Mouse (Mus musculus) neural tube, embryonic 10.5 days (tissue): Measurements from ENCODE around the gene Cmklr1.

Source experiments
- DNase-seq: peaks from one replicate; pipeline ENCODE4 v3.0.0-alpha.2; 2017; ENCODE audit warnings: low spot score; ENCODE audit errors: extremely low spot score

Cmklr1 gene

DNA sequence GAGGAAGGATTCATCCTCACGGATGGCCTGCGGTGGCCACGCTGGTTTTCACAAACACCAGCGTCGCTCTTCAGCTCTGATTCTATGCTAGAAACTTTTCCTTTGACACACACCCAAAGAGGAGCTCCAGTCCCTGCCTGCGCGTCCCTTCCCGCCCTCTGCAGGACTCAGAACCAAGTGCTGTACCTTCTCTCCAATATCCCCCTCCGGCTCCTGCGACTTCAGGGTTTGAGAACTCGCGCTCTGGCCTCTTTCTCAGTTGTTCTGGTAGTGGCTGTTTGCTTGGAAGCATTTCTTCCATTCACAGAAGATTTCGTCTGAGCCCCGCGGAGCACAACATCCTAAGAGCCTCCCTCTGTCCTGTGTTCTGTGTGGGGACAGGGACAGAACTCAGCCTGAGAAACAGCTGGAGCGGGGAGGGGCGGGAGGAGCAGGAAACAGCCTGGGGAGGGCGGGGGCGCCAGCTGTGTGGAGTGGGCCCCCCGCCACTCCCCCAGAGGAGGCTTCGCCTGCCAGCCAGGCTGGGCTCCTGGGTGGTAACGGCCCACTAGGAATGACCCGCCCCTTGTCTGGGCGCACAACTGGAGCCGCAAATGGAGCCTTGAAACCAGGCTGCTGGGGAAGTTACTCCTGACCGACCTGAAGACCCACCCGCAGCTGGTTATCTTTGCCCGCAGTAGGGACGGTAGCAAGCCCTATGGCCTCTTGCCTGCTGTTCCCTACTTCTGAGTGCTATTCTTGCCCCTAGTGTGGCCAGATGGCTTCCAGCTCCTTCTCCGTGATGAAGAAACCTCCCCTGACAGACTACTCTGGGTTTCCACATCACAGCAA lies at the start of gene Cmklr1:
Cmklr1 (minus strand) TSS at position 392 of the 831 bp plus-strand sequence.
- peak; percentile 36 for DNase-seq

DNA sequence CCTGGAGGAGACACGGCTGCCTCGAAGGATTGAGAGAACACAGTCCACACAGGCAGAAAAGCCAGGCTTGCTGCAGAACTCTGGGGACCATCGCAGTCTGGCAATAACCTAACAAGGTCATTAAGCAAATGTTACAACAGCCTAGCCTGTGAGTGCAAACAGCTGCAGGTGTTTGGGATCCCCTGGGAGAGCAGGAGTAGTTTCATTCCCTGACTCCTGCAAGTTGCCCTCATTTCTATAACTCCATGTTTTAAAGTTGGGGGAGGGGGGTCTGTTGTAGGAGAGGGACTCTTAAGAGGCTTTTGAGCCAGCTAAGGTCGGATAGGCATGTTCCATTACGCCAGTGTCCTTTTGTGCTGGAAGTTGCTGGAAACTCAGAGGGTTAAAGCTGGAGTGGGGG lies 44.2 kb upstream of the Cmklr1 start:
- no peak for DNase-seq

DNA sequence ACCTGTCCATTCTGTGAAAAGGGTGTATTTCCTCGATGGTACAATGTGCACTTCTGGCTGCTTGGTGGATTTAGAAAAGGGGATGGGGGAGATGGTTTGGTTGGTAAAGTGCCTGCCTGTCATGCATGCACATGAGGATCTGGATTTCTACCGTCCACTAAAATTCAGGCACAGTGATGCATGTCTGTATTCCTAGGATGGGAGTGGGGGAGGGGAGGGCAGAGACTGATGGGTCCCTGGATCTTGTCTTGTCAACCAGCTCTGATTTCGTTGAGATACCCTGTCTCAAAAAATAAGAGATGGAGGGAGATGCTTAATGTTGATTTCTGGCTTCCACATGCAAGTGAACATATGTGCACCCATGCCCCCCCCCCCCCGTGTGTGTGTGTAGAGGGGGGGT lies 43.8 kb upstream of the Cmklr1 start:
- DNase-seq = no peak

- DNase-seq = no peak
These were observed 43.0 kb upstream of the Cmklr1 start for GRCm38 (mm10) chr5:113693196-113693755.

GRCm38 (mm10) chr5:113690866-113691265 lies 40.6 kb upstream of the Cmklr1 start:
- no peak for DNase-seq

DNA sequence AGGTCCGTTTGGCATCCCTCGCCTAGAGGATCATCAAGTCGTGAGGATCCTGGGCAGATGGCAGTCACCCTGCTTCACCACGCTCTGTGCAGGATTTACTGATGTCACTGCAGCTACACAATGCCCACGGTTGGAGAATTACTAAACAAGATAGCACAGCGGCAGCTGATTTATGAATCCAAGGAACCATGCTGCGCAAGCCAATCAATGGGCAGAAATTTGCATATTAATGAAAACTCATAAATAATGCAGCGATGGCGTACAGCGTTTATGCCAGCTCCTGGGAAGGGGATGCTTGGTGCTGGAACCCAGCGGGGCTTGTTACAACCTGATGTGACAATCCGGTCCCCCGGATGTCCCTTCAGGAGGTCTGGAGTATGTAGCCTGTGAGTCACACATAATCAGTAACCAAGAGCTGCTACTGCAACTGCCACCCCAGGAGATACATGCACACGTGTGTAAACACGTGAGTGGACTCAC lies 39.9 kb upstream of the Cmklr1 start:
- DNase-seq = no peak

GRCm38 (mm10) chr5:113687514-113687913 lies 37.3 kb upstream of the Cmklr1 start:
- DNase-seq = no peak

DNA sequence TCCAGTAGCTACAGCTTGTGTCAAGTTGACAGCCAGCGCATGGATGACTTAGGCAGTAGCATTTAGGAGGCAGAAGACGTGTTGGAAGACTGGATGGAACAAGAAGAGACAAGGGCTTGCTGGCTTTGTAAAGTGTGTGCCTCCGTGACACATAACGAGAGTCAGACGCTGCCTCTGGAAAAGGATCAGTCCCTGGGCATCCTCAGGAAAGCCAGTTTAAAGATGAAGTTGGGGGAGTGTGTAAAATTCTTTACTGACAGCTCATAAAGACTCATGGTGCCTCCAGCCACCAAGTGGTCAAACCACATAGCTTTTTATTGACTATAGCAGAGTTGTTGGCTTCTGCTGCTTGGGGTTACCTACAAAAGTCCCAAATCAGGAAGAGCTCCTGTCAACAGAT lies 35.2 kb upstream of the Cmklr1 start:
- no peak for DNase-seq

DNA sequence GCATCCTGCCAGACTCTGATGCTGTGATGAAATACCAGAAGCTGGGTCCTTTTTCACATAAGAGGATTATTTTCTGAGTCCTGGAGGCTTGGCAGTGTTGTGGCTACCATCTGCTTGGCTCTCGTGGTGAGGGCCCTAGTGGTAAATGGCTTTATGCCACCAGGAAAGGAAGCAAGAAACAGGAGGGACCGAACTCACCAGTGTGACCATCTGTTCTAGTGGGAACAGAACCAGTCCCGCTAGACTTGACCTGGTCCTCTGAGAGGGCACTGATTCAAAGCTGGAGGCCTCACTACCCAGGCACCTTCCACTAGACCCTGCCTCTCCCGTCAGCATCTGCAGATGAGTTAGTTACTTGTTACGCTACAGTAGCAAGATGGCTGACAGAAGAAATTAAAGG lies 33.0 kb upstream of the Cmklr1 start:
- no peak for DNase-seq

DNA sequence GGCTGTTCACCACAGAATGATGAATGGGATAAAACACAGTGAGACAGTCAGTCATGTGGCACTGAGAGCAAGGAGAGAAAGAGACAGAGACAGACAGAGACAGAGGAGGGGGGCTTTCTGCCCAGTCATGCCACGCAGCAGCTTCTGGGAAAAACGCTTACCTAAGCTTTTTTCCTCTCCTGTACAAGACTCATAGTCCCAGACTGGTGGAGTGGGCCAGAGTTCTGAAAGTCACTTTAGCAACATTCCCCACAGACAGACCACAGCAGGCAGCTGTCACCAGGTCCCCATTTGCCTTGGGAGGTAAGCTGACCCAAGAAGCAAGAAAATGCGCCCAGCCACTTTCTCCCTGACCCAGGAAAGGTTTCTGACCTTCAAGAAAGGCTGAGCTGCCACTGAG lies 32.2 kb upstream of the Cmklr1 start:
- no peak for DNase-seq

DNA sequence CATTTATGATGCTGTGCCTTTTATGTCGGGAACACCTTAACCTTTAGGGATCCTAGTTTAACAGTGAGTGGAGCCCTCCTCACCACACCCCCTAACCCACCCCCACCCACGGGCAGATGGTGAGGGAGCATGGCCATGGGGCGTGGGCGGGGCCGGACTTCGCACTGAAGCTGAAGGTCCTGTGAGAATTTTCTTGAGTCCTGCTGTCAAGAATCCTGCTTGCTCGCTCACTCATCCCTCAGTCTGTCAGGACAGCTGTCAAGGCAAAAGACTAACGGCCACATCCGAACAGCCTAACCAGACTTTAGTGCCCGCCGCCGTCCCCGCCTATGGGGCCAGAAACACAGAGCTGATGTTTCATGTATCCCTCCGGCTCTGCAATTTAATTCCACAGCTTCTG lies 31.0 kb upstream of the Cmklr1 start:
- DNase-seq = no peak

- no peak for DNase-seq
These were observed 29.3 kb upstream of the Cmklr1 start for GRCm38 (mm10) chr5:113679509-113679908.

DNA sequence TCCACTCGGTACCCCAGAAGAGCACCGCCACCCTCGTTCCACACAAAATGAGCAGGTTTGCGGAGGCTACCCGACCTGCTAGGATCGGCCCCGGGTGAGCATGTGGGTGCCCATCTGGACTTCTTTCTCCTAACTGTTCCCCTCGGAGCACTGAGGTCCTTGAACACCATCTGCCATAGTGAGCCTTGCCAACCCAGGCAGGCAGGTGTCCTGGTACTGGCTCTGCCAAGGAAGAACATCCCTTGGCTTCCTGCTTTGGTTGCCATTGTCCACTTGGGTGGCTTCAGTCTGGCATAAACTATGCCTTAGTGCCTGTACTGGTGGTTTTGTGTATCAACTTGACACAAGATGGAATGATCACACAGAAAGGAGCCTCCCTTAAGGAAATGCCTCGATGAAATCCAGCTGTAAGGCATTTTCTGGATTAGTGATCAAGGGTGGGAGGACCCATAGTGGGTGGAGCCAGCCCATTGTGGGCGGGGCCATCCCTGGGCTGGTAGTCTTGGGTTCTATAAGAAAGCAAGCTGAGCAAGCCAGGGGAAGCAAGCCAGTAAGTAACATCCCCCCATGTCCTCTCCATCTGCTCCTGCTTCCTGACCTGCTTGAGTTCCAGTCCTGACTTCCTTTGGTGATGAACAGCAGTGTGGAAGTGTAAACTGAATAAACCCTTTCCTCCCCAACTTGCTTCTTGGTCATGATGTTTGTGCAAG lies 28.7 kb upstream of the Cmklr1 start:
- no peak for DNase-seq

DNA sequence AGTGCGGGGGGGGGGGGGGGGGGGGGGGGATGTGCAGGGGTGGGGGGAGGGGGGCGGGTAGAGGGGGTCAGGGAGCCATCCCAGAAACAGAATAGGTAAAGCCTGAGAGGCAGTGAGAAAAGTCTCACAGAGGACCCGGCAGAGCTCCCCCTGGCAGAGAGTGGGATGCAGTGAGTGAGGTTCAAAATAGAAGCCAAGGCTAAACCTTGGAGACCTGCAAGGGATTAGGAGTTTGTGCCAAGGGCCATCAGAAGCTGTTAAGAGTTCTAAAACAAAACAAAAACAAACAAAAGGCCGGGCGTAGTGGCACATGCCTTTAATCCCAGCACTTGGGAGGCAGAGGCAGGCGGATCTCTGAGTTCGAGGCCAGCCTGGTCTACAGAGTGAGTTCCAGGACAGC lies 27.3 kb upstream of the Cmklr1 start:
- DNase-seq = no peak

GRCm38 (mm10) chr5:113674851-113675250 lies 24.6 kb upstream of the Cmklr1 start:
- DNase-seq = no peak

GRCm38 (mm10) chr5:113672456-113672855 lies 22.2 kb upstream of the Cmklr1 start:
- DNase-seq = no peak

- DNase-seq = no peak
These were observed 20.4 kb upstream of the Cmklr1 start for GRCm38 (mm10) chr5:113670597-113670996.

- no peak for DNase-seq
These were observed 19.9 kb upstream of the Cmklr1 start for GRCm38 (mm10) chr5:113670110-113670509.

DNA sequence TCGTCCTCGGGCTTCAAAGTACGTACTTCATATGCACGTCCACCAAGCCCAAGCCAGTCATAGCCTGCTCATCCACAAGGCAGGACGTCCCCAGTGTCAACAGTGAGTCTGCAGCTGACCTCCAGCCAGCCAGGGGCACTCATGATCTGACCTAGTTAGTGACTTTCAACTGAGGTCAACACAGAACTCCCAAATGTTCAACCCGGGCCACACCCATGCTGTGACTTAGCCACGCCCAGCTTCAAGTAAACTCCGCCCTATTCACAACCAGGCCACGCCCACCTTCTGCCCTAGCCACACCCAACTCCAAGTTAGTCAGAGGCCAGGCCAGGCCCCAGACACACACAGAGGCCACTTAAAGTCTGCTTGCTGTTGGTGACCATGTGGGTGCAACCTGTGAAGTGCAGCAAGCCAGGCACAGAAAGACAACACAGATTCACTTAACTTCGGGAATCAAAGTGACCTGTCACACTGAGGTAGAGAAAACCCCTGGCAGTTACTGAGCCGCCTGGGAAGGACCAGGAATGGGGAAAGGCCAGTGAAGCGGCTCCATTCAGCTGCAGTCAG lies 14.5 kb upstream of the Cmklr1 start:
- DNase-seq = no peak

- DNase-seq = no peak
These were observed 13.9 kb upstream of the Cmklr1 start for GRCm38 (mm10) chr5:113664127-113664526.

GRCm38 (mm10) chr5:113660872-113661271 lies 10.6 kb upstream of the Cmklr1 start:
- DNase-seq = no peak

DNA sequence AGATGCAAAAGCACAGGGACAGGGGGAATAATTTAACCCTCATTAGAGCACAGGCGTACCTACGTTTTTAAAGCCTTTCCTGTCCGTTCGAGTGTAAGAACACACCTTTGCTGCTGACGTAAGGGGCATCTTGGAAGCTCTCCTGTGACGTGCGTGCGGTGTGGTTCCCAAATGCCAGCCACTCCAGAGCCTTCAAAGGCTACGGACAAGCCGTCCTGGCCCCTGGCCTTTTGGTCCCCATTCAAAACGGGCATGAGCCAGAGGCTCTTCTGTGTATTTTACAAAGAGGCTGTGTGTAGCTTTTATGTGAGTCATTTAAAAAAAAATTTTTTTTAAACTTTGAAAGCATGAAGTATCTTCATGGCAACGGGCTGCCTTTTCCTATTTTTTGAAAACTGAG lies 4.6 kb upstream of the Cmklr1 start:
- no peak for DNase-seq
